Mouse (Mus musculus): ENCODE data around the gene Dao. TPM values are rescaled to one million over a fixed set of nuclear protein-coding genes. Genes with fewer than 3 reads are reported as not detected.

Dao gene
- total and polyA plus RNA-seq, 2 experiments from 2014 or later: 0.14 to 0.84 TPM

DNA sequence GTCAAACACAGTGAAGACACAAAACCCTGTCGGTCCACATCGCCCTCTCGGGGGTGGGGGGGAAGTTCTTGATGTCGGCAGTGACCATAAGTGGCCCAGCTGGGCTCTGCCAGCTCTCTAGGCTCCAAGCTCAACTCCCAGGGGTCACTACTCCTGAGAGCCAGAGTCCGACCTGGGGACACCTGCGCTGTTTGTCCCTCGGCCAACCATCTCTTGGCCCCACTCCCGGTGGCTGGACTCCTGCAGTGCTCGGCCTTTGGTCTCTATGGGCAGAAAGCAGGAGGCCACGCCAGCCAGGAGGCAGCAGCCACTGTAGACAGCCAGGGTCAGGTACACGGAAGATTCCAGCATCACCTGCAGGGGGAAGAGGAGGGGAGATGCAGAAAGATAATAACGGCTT is 24.6 kb downstream of the Dao start:
- no peaks in the 10 kb centered on the region for H3K27me3 ChIP-seq (ENCODE audit: insufficient read depth, low read length)
- no peaks in the 10 kb centered on the region; the same call in 1 of the 2 replicates for H3K4me1 ChIP-seq (ENCODE audit: insufficient read depth, low read length)
- no peaks in the 10 kb centered on the region for H3K9me3 ChIP-seq (ENCODE audit: low read length)
- TF ChIP-seq CTCF (IDR thresholded peaks at IDR 0.05; ENCODE audit: low read depth): no peak
- ATAC-seq (no peak), DNase-seq (ENCODE audit: low spot score) (no peak)
- 72% methylated on average over 12 of the region's 12 CpGs for WGBS
- H3K36me3 ChIP-seq (ENCODE audit: insufficient read depth, low read length): no peaks in the 10 kb centered on the region
- no peak overlapping the region for H3K4me2 ChIP-seq (ENCODE audit: low read depth, low read length)
- H3K4me3 ChIP-seq (ENCODE audit: low read length): no peak overlapping the region
- H3K27ac ChIP-seq: no peak overlapping the region
- no peak overlapping the region for H3K9ac ChIP-seq (replicated peaks; ENCODE audit: low read length)

DNA sequence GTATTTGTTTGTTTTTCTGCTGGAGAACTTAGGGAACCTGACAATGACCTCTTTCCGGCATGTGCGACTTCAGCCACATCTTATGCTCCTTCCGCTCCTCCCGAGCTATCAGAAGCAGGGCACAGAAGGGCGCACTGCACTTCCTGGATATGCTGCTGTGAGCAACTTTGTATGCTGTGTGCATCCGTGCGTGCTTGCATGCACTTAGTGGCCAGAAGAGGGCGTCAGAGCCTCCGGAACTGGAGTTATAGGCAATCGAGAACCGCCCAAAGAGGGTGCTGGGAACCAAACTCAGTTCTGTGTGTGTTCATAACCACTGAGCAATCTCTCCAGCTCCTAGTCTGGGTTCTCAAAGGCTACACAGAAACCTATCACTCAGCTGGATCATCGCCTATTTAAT is 27.1 kb downstream of the Dao start:
- no peak for ATAC-seq
- Histone ChIP-seq H3K36me3 (ENCODE audit: insufficient read depth, low read length) (no peaks in the 10 kb centered on the region), H3K9ac (replicated peaks; ENCODE audit: low read length) (no peak overlapping the region), H3K9me3 (ENCODE audit: low read length) (no peaks in the 10 kb centered on the region), H3K27ac (no peak overlapping the region), H3K4me2 (ENCODE audit: low read depth, low read length) (no peak overlapping the region), H3K27me3 (ENCODE audit: insufficient read depth, low read length) (no peaks in the 10 kb centered on the region), H3K4me3 (ENCODE audit: low read length) (no peak overlapping the region), H3K4me1 (ENCODE audit: insufficient read depth, low read length) (no peaks in the 10 kb centered on the region)
- no peak for DNase-seq (ENCODE audit: low spot score)
- 91% methylated on average over 12 of the region's 12 CpGs for WGBS
- TF ChIP-seq CTCF (IDR thresholded peaks at IDR 0.05; ENCODE audit: low read depth): no peak

DNA sequence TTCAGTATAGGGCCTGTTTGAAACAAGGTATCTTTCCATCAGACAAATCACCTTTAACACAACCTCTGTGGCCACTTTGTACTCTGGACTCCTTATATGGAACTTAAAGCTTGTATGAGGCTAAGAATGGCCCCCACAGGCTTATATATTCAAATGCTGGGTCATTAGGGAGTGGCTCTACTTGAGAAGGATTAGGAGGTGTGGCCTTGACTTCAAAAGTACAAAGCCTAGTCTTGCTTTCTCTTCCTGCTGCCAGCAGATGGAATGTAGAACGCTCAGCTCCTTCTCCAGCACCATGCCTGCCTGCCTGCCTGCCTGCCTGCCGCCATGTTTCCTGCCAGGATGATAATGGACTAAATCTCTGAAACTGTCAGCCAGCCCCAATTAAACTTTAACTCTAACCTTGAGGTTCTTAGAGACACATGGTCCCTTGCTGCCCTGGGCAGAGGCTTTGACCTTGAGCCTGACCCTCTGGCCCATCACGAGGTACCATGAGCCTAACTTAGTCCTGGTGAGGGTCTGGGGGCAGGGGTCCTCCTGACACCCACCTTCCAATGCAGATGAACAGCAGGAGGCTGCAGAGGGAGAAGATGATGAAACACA is 28.8 kb downstream of the Dao start:
- Histone ChIP-seq H3K27ac (no peak overlapping the region), H3K4me1 (ENCODE audit: insufficient read depth, low read length) (no peaks in the 10 kb centered on the region), H3K4me3 (ENCODE audit: low read length) (no peak overlapping the region), H3K36me3 (ENCODE audit: insufficient read depth, low read length) (no peaks in the 10 kb centered on the region), H3K4me2 (ENCODE audit: low read depth, low read length) (no peak overlapping the region), H3K9ac (replicated peaks; ENCODE audit: low read length) (no peak overlapping the region), H3K27me3 (ENCODE audit: insufficient read depth, low read length) (no peaks in the 10 kb centered on the region), H3K9me3 (ENCODE audit: low read length) (no peaks in the 10 kb centered on the region)
- ATAC-seq: no peak
- no peak for DNase-seq (ENCODE audit: low spot score)
- WGBS: 84% methylated on average over 3 of the region's 3 CpGs
- no peak for TF ChIP-seq CTCF (IDR thresholded peaks at IDR 0.05; ENCODE audit: low read depth)

DNA sequence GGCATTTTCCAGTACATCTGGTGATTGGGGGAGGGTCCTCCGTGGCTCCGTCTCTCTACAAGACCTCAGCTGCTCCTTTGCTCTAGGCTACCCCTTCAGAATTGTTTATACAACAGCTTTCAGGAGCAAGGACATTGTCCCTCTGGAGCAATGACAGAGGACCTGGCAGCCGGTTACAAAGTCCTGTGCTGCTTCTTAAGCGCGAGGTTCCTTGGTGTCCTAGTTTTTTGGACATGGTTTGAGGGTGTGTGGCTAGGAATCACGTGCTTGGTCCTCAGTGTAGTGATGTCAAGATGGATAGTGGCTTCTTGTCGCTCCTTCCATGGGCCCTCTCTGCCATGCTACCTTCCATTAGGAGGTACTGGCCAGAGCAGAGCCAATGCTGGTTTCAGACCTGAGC is 30.9 kb downstream of the Dao start:
- Histone ChIP-seq H3K9ac (replicated peaks; ENCODE audit: low read length) (no peak overlapping the region), H3K27me3 (ENCODE audit: insufficient read depth, low read length) (no peaks in the 10 kb centered on the region), H3K9me3 (ENCODE audit: low read length) (no peaks in the 10 kb centered on the region), H3K4me1 (ENCODE audit: insufficient read depth, low read length) (no peaks in the 10 kb centered on the region), H3K36me3 (ENCODE audit: insufficient read depth, low read length) (no peaks in the 10 kb centered on the region), H3K27ac (no peak overlapping the region), H3K4me2 (ENCODE audit: low read depth, low read length) (no peak overlapping the region), H3K4me3 (ENCODE audit: low read length) (no peak overlapping the region)
- no peak for ATAC-seq
- no peak for DNase-seq (ENCODE audit: low spot score)
- 85% methylated on average over 7 of the region's 7 CpGs for WGBS
- TF ChIP-seq CTCF (IDR thresholded peaks at IDR 0.05; ENCODE audit: low read depth): no peak

DNA sequence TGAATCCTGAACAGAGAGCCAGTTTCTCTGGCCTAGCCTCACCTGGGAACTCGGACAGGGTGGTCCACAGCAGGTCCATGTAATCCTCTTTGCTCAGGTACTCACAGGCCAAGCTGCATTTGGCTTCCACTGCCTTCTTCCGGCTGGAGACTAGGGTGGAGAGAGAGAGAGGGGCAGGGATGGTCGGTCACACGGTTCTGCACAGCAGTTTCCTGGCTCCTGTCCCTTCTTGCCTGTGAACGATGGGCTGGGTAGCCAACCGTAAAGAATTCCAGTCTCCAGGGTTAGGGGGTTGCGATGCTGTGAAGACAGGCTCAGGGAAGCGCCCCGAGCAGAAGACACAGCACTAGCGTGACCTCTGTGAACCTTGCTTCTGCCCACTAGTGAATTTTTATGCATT is 31.6 kb downstream of the Dao start:
- H3K4me1 ChIP-seq (ENCODE audit: insufficient read depth, low read length): no peaks in the 10 kb centered on the region
- no peak for TF ChIP-seq CTCF (IDR thresholded peaks at IDR 0.05; ENCODE audit: low read depth)
- no peak overlapping the region for H3K27ac ChIP-seq
- H3K4me2 ChIP-seq (ENCODE audit: low read depth, low read length): no peak overlapping the region
- DNase-seq (ENCODE audit: low spot score) (peak; percentile 52), ATAC-seq (no peak; the same call in 1 of the 2 replicates)
- WGBS: 38% methylated on average over 10 of the region's 10 CpGs
- H3K27me3 ChIP-seq (ENCODE audit: insufficient read depth, low read length): no peaks in the 10 kb centered on the region
- H3K36me3 ChIP-seq (ENCODE audit: insufficient read depth, low read length): no peaks in the 10 kb centered on the region
- no peaks in the 10 kb centered on the region for H3K9me3 ChIP-seq (ENCODE audit: low read length)
- H3K9ac ChIP-seq (replicated peaks; ENCODE audit: low read length): no peak overlapping the region
- H3K4me3 ChIP-seq (ENCODE audit: low read length): no peak overlapping the region

DNA sequence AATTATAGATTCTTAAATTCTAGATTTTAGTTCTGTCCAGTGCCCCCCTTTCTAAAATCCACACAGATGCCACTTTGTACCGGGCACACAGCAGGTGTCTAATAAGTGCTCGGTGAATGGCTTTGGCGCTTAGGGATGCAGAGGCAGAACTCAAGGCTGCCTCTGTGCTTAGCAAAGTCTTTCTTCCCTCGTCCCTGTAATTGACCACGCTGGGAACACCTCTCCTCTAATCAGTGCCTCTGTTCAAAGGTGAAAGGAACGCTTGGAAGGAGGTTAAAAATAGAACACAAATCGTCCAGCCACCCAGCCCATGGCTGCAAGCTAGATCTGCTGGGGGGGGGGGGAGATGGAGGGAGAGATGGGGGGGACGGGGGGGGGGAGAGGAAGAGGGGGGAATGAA is 37.0 kb downstream of the Dao start:
- TF ChIP-seq CTCF (IDR thresholded peaks at IDR 0.05; ENCODE audit: low read depth): no peak
- Histone ChIP-seq H3K27ac (no peak overlapping the region), H3K36me3 (ENCODE audit: insufficient read depth, low read length) (peaks cover 12% of the 10 kb centered on the region; the same call in 1 of the 2 replicates), H3K4me2 (ENCODE audit: low read depth, low read length) (no peak overlapping the region), H3K9ac (replicated peaks; ENCODE audit: low read length) (no peak overlapping the region), H3K9me3 (ENCODE audit: low read length) (no peaks in the 10 kb centered on the region), H3K4me3 (ENCODE audit: low read length) (no peak overlapping the region), H3K27me3 (ENCODE audit: insufficient read depth, low read length) (no peaks in the 10 kb centered on the region), H3K4me1 (ENCODE audit: insufficient read depth, low read length) (no peaks in the 10 kb centered on the region)
- DNase-seq (ENCODE audit: low spot score) (no peak), ATAC-seq (no peak)
- 22% methylated on average over 7 of the region's 8 CpGs for WGBS

DNA sequence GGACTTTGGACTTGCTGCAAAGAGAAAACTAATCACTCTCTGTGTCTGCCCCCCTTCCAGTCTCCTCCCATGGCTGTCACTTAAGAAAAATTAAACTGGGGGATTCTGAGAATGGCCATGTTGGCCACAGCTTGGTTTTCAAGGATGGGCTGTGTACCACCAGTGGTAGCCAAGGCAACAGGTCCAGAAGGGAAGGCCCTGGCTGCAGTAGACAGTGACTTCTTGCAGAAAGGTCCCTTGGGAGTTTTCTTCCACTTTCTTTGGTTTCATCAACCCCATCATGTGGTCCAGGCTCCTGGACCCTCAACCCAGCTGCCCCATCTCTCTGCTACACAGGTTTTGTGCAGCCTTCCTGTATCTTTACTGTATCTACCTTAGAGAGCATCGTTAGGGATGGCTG is 37.4 kb downstream of the Dao start:
- H3K36me3 ChIP-seq (ENCODE audit: insufficient read depth, low read length): peaks cover 12% of the 10 kb centered on the region; the same call in 1 of the 2 replicates
- no peak overlapping the region for H3K27ac ChIP-seq
- no peaks in the 10 kb centered on the region for H3K9me3 ChIP-seq (ENCODE audit: low read length)
- no peak for ATAC-seq
- no peak overlapping the region for H3K4me3 ChIP-seq (ENCODE audit: low read length)
- peak; percentile 20 for DNase-seq (ENCODE audit: low spot score)
- TF ChIP-seq CTCF (IDR thresholded peaks at IDR 0.05; ENCODE audit: low read depth): no peak
- 71% methylated on average over 1 of the region's 1 CpGs for WGBS
- H3K27me3 ChIP-seq (ENCODE audit: insufficient read depth, low read length): no peaks in the 10 kb centered on the region
- no peak overlapping the region for H3K9ac ChIP-seq (replicated peaks; ENCODE audit: low read length)
- no peaks in the 10 kb centered on the region for H3K4me1 ChIP-seq (ENCODE audit: insufficient read depth, low read length)
- H3K4me2 ChIP-seq (ENCODE audit: low read depth, low read length): no peak overlapping the region
